Mouse (Mus musculus) myocyte (in vitro differentiated cells): ENCODE measurements around the gene Dlgap4. TPM values are rescaled to one million over a fixed set of nuclear protein-coding genes. Genes with fewer than 3 reads are reported as not detected.
A peak's percentile ranks its signal among the peaks of the same experiment; 100 is the strongest.

Experiments
- H3K27me3 ChIP-seq: one replicate; pipeline ENCODE4 v1.6.1; 2011; ENCODE audit not compliant: control insufficient read depth, insufficient read depth, insufficient read length
- H3K36me3 ChIP-seq: one replicate; pipeline ENCODE4 v1.6.1; 2011; ENCODE audit not compliant: control insufficient read depth, insufficient read depth
- H3K4me2 ChIP-seq: one replicate; pipeline ENCODE4 v1.6.1; 2011; ENCODE audit warnings: low read depth, control low read depth
- H3K4me3 ChIP-seq: one replicate; pipeline ENCODE4 v1.5.1; 2011; ENCODE audit warnings: mild to moderate bottlenecking, control low read depth, moderate library complexity
- H3K79me2 ChIP-seq: one replicate; pipeline ENCODE4 v1.6.1; 2011; ENCODE audit not compliant: control insufficient read depth, insufficient read depth
- H3ac ChIP-seq: one replicate; pipeline ENCODE4 v1.6.1; 2011; ENCODE audit not compliant: control insufficient read depth, insufficient read length
- CEBPB ChIP-seq: IDR thresholded peaks from 2 replicates; pipeline ENCODE4 v1.6.1; 2011; ENCODE audit warnings: mild to moderate bottlenecking, moderate library complexity; ENCODE audit not compliant: poor library complexity, insufficient read depth, severe bottlenecking
- E2F4 ChIP-seq: IDR thresholded peaks from one replicate; pipeline ENCODE4 v1.6.1; 2011; ENCODE audit warnings: mild to moderate bottlenecking, control low read depth, moderate library complexity; ENCODE audit not compliant: insufficient read depth
- MAX ChIP-seq: IDR thresholded peaks from one replicate; pipeline ENCODE4 v1.6.1; 2011; ENCODE audit warnings: low read depth, mild to moderate bottlenecking, control low read depth
- MYOD1 ChIP-seq, 3 experiments: IDR thresholded peaks; one replicate each; pipeline ENCODE4 v1.6.1; 2011; ENCODE audit warnings: control low read depth in 2 of 3, low read depth in 2 of 3, mild to moderate bottlenecking in 2 of 3, moderate library complexity in 1 of 3; ENCODE audit not compliant: insufficient read length in 2 of 3, control insufficient read depth in 1 of 3
- MYOG ChIP-seq, 3 experiments: IDR thresholded peaks; one replicate each; pipeline ENCODE4 v1.6.1; 2011; ENCODE audit warnings: control low read depth in 2 of 3, low read depth in 2 of 3, mild to moderate bottlenecking in 2 of 3; ENCODE audit not compliant: insufficient read length in 2 of 3, control insufficient read depth in 1 of 3, insufficient read depth in 1 of 3
- POLR2A ChIP-seq: IDR thresholded peaks from one replicate; pipeline ENCODE4 v1.6.1; 2011; ENCODE audit warnings: low read depth, mild to moderate bottlenecking, control low read depth, moderate library complexity; ENCODE audit not compliant: insufficient read length
- POLR2AphosphoS2 ChIP-seq: IDR thresholded peaks from one replicate; pipeline ENCODE4 v1.6.1; 2011; ENCODE audit warnings: low read depth, control low read depth; ENCODE audit not compliant: insufficient read length
- REST ChIP-seq: IDR thresholded peaks from one replicate; pipeline ENCODE4 v1.6.1; 2011; ENCODE audit warnings: mild to moderate bottlenecking, control low read depth, moderate library complexity; ENCODE audit not compliant: insufficient read depth, insufficient read length
- SRF ChIP-seq: IDR thresholded peaks from one replicate; pipeline ENCODE4 v1.6.1; 2011; ENCODE audit warnings: low read depth; ENCODE audit not compliant: control insufficient read depth, insufficient read length
- TCF12 ChIP-seq: IDR thresholded peaks from one replicate; pipeline ENCODE4 v1.6.1; 2011; ENCODE audit warnings: mild to moderate bottlenecking, control low read depth; ENCODE audit not compliant: poor library complexity, insufficient read depth, severe bottlenecking
- TCF3 ChIP-seq: IDR thresholded peaks from one replicate; pipeline ENCODE4 v1.6.1; 2011; ENCODE audit warnings: low read depth, control low read depth; ENCODE audit not compliant: insufficient read length
- USF1 ChIP-seq: IDR thresholded peaks from one replicate; pipeline ENCODE4 v1.6.1; 2011; ENCODE audit warnings: low read depth, mild to moderate bottlenecking, control low read depth, moderate library complexity
- polyA plus RNA-seq: library from polyadenylated mRNA; unstranded; fragments of >200 nt; fragmentation: generic; extraction: Trizol; gene quantifications from one replicate; pipeline ENCODE4 v1.2.1, GENCODE M21; 2012; ENCODE audit warnings: missing spikeins

Gene Dlgap4
- polyA plus RNA-seq, 1 experiment = 176 TPM

GRCm38 (mm10) chr2:156621449-156621848 lies 7.9 kb downstream of the Dlgap4 start:
- Histone ChIP-seq H3K4me2 (no peak overlapping the region), H3K36me3 (no peaks in the 10 kb centered on the region), H3K4me3 (no peak overlapping the region), H3K27me3 (peaks cover 57% of the 10 kb centered on the region), H3ac (no peak overlapping the region), H3K79me2 (no peaks in the 10 kb centered on the region)
- TF ChIP-seq SRF (no peak), MYOG (IDR thresholded peaks at IDR 0.05; ENCODE audit: control insufficient read depth in 1 of 3, insufficient read depth in 1 of 3, insufficient read length in 2 of 3, low read depth in 2 of 3) (peak in 1 of 3 experiments; percentile 60), TCF12 (no peak), USF1 (no peak), E2F4 (no peak)

DNA sequence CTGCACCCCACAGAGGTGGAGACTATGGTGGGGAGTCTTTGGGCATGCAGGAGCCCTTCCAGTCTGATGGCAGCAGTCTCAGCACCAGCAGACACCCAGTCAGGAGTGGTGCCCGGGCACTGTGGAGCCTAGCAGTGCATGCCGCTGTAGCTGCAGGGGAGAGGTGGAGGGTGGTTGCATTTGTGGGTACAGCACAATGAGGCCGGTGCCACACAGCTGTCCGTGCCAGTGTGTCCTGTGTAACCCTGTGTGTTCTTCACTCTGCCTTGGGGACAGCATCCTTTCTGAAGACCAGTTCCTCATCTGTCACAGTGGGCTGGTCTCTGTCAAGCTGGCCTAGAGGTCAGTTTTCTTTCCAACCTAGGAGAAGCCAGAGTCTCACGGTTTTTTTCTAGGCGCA lies 8.7 kb downstream of the Dlgap4 start:
- no peaks in the 10 kb centered on the region for H3K36me3 ChIP-seq
- H3K27me3 ChIP-seq = peaks cover 50% of the 10 kb centered on the region
- no peak overlapping the region for H3K4me3 ChIP-seq
- H3K4me2 ChIP-seq = no peak overlapping the region
- no peaks in the 10 kb centered on the region for H3K79me2 ChIP-seq
- TF ChIP-seq MYOG (IDR thresholded peaks at IDR 0.05; ENCODE audit: control insufficient read depth in 1 of 3, insufficient read depth in 1 of 3, insufficient read length in 2 of 3, low read depth in 2 of 3) (peak in 2 of 3 experiments; percentile 43 to 61), TCF3 (no peak), TCF12 (no peak), MYOD1 (IDR thresholded peaks at IDR 0.05; ENCODE audit: control insufficient read depth in 1 of 3, insufficient read length in 2 of 3, low read depth in 2 of 3) (peak in 1 of 3 experiments; percentile 57), CEBPB (no peak), POLR2AphosphoS2 (no peak), REST (no peak), MAX (no peak)
- H3ac ChIP-seq = no peak overlapping the region

DNA sequence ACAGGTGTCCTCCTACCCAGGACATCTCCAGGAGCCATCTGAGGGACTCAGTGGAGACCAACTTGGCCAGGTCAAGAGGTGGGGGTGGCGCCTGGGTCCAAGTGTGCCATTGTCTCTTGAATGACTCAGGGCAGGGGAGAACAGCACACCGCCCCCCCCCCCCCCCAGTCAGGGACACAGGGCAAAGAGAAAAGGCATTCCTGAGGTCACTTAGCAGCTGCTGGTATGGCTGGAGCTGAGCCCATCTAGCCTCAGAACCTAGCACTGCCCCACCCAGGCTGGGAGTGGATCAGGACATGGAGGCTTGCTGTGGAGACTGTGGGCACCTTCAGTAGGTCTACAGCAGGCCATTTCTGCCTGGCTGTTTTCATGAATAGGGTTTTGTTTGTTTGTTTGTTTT lies 9.7 kb downstream of the Dlgap4 start:
- TF ChIP-seq USF1 (no peak), MYOD1 (IDR thresholded peaks at IDR 0.05; ENCODE audit: control insufficient read depth in 1 of 3, insufficient read length in 2 of 3, low read depth in 2 of 3) (peak in 2 of 3 experiments; percentile 44 to 83), TCF3 (peak; percentile 39), REST (no peak), CEBPB (no peak), SRF (no peak), MAX (no peak), E2F4 (no peak), MYOG (IDR thresholded peaks at IDR 0.05; ENCODE audit: control insufficient read depth in 1 of 3, insufficient read depth in 1 of 3, insufficient read length in 2 of 3, low read depth in 2 of 3) (peak in 2 of 3 experiments; percentile 56 to 90), POLR2A (no peak), TCF12 (no peak), POLR2AphosphoS2 (no peak)
- no peaks in the 10 kb centered on the region for H3K79me2 ChIP-seq
- peak overlapping the region; percentile 42 for H3K4me2 ChIP-seq
- H3K4me3 ChIP-seq = no peak overlapping the region
- H3K36me3 ChIP-seq = no peaks in the 10 kb centered on the region
- no peak overlapping the region for H3ac ChIP-seq
- H3K27me3 ChIP-seq = peaks cover 42% of the 10 kb centered on the region

- Histone ChIP-seq H3K79me2 (no peaks in the 10 kb centered on the region), H3K27me3 (peaks cover 31% of the 10 kb centered on the region), H3K4me3 (no peak overlapping the region), H3ac (no peak overlapping the region), H3K36me3 (no peaks in the 10 kb centered on the region), H3K4me2 (peak overlapping the region; percentile 48)
- TF ChIP-seq REST (no peak), MAX (no peak), POLR2AphosphoS2 (no peak), SRF (peak; percentile 38), CEBPB (no peak), MYOG (IDR thresholded peaks at IDR 0.05; ENCODE audit: control insufficient read depth in 1 of 3, insufficient read depth in 1 of 3, insufficient read length in 2 of 3, low read depth in 2 of 3) (peak; percentile 93 to 98 (median 96)), TCF3 (peak; percentile 91), USF1 (no peak), TCF12 (peak; percentile 86), MYOD1 (IDR thresholded peaks at IDR 0.05; ENCODE audit: control insufficient read depth in 1 of 3, insufficient read length in 2 of 3, low read depth in 2 of 3) (peak; percentile 42 to 97 (median 85)), E2F4 (no peak), POLR2A (no peak)
Observed at GRCm38 (mm10) chr2:156625307-156625706, 11.8 kb downstream of the Dlgap4 start.

DNA sequence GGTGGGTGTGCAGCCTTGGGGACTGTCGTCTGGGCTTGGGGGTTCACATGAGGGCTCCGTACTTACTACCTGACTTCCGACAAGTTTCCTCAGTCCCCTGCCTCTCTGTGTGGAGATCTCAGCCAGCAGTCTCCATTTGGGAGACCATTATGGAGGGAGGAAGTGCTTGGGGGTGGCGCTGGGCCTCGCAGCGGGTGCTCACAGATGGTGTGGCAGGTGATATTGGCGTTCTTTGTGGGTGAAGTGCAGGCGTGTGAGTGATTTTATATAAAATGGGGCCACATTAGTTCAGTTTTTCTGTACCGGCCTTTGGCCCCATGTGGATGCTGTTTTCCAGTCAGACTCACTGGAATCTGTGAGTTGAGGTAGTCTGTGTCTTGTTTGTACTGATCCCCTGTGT lies 12.6 kb downstream of the Dlgap4 start:
- TF ChIP-seq TCF12 (no peak), E2F4 (no peak), MYOG (IDR thresholded peaks at IDR 0.05; ENCODE audit: control insufficient read depth in 1 of 3, insufficient read depth in 1 of 3, insufficient read length in 2 of 3, low read depth in 2 of 3) (peak in 1 of 3 experiments; percentile 31)
- Histone ChIP-seq H3K79me2 (no peaks in the 10 kb centered on the region), H3K4me2 (no peak overlapping the region), H3K27me3 (peaks cover 23% of the 10 kb centered on the region), H3K4me3 (no peak overlapping the region), H3K36me3 (no peaks in the 10 kb centered on the region), H3ac (no peak overlapping the region)
